Mouse (Mus musculus): ENCODE results near the gene Rhou. TPM values are rescaled to one million over a fixed set of nuclear protein-coding genes. Genes with fewer than 3 reads are reported as not detected.

The Rhou gene
- polyA plus RNA-seq, 1 experiment from 2014 or later = 7.3 TPM

DNA sequence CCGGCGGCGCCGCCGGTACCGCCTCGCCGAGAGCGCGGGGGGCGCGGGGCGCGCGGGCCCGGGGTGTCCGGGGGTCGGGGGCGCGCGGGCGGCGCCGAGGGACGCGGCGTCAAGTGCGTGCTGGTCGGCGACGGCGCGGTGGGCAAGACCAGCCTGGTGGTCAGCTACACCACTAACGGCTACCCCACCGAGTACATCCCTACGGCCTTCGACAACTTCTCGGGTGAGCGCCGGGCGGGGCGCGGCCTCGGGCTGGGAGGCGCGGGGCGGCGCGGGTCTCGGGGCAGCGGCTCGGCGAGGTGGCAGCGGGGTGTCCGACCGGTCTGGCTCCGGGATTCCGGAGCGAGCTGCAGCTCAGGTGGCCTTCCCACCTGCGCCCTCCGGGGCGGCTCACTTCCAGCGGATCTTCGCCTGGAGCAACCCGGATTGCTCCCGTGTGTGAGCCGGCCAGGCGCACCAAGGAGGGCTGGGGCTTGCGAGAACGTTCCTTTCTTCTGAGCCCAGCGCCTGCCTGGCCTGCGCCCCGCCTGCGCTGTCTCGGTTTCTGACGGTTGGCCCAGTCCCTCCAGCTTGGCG lies 353 bp downstream of the Rhou start:
- Histone ChIP-seq H3K4me1 (replicated peaks; ENCODE audit: control insufficient read depth, insufficient read depth) (no peaks in the 10 kb centered on the region), H3K9ac (ENCODE audit: low read length) (peak overlapping the region; percentile 91), H3K27me3 (ENCODE audit: control insufficient read depth, insufficient read depth, low read length) (no peaks in the 10 kb centered on the region), H3K9me3 (ENCODE audit: control insufficient read depth, low read length) (no peaks in the 10 kb centered on the region), H3K36me3 (ENCODE audit: control insufficient read depth, insufficient read depth, low read length) (no peaks in the 10 kb centered on the region), H3K27ac (replicated peaks) (peak overlapping the region; percentile 93), H3K4me3 (ENCODE audit: low read depth, low read length) (peak overlapping the region; percentile 72), H3K4me2 (replicated peaks; ENCODE audit: low read depth) (peak overlapping the region; percentile 71)
- WGBS = 1% methylated on average over 44 of the region's 77 CpGs
- DNase-seq (ENCODE audit: low spot score) (peak; percentile 69), ATAC-seq (ENCODE audit: low FRiP score, low TSS enrichment) (peak; percentile 69)
- TF ChIP-seq EP300 (optimal IDR thresholded peaks at IDR 0.05) (no peak), CTCF (IDR thresholded peaks at IDR 0.05; ENCODE audit: low read depth) (no peak)

DNA sequence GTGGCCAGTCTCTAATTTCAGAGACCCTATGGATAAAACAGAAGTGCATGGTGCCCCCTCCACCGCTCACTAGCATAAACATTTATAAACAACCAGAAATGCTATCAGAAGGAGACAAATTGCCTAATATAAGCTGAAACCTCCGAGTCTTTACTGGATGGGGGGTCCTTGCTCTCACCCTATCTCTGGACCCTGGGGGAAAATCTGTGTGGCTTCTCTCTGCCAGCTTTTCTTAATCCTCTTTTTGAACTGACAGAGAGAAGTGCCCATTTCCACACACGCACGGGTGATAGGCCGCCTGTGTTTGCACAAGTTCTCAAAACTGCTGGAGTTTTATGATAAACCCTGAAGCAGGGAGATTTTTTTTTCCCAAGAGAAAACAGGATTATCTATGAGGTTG lies 1.0 kb downstream of the Rhou start:
- no peaks in the 10 kb centered on the region for H3K27me3 ChIP-seq (ENCODE audit: control insufficient read depth, insufficient read depth, low read length)
- TF ChIP-seq CTCF (IDR thresholded peaks at IDR 0.05; ENCODE audit: low read depth) = no peak
- no peak for TF ChIP-seq EP300 (optimal IDR thresholded peaks at IDR 0.05)
- WGBS = 19% methylated on average over 5 of the region's 5 CpGs
- no peak for ATAC-seq (ENCODE audit: low FRiP score, low TSS enrichment)
- H3K4me2 ChIP-seq (replicated peaks; ENCODE audit: low read depth) = peak overlapping the region; percentile 71
- peak overlapping the region; percentile 72 for H3K4me3 ChIP-seq (ENCODE audit: low read depth, low read length)
- H3K4me1 ChIP-seq (replicated peaks; ENCODE audit: control insufficient read depth, insufficient read depth) = no peaks in the 10 kb centered on the region
- peak overlapping the region; percentile 54; the same call in 1 of the 2 replicates for H3K9ac ChIP-seq (ENCODE audit: low read length)
- no peaks in the 10 kb centered on the region for H3K9me3 ChIP-seq (ENCODE audit: control insufficient read depth, low read length)
- DNase-seq (ENCODE audit: low spot score) = no peak
- H3K27ac ChIP-seq (replicated peaks) = no peak overlapping the region; the same call in 1 of the 2 replicates
- no peaks in the 10 kb centered on the region for H3K36me3 ChIP-seq (ENCODE audit: control insufficient read depth, insufficient read depth, low read length)

DNA sequence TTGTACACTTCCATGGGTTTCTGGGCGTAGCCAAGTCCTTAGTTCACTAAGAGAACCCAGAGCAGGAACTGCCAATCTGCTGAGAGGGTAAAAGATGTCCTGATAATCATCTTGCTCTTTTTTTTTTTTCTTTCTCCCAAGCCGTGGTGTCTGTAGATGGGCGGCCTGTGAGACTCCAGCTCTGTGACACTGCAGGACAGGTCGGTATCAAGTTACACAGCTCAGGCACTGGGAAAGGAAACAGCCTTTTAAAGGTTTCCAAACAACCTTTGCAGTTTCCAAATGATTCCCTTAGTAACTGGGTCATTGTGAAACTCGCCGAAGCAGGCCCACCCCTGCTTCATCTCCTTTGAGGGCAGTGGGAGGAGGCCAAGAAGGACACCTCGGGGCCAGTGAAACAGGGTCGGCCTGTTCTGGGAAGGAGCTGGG lies 1.6 kb downstream of the Rhou start:
- TF ChIP-seq EP300 (optimal IDR thresholded peaks at IDR 0.05) (no peak), CTCF (IDR thresholded peaks at IDR 0.05; ENCODE audit: low read depth) (no peak)
- ATAC-seq (ENCODE audit: low FRiP score, low TSS enrichment) = no peak
- peak overlapping the region; percentile 72; the same call in 1 of the 2 replicates for H3K4me3 ChIP-seq (ENCODE audit: low read depth, low read length)
- H3K4me2 ChIP-seq (replicated peaks; ENCODE audit: low read depth) = peak overlapping the region; percentile 71
- no peaks in the 10 kb centered on the region for H3K4me1 ChIP-seq (replicated peaks; ENCODE audit: control insufficient read depth, insufficient read depth)
- H3K27ac ChIP-seq (replicated peaks) = 0 out of 2 replicates have a peak overlapping the region, but pooled peaks have one; percentile 13
- no peaks in the 10 kb centered on the region for H3K36me3 ChIP-seq (ENCODE audit: control insufficient read depth, insufficient read depth, low read length)
- WGBS = 21% methylated on average over 8 of the region's 8 CpGs
- H3K9me3 ChIP-seq (ENCODE audit: control insufficient read depth, low read length) = no peaks in the 10 kb centered on the region
- no peak overlapping the region; the same call in 1 of the 2 replicates for H3K9ac ChIP-seq (ENCODE audit: low read length)
- no peaks in the 10 kb centered on the region for H3K27me3 ChIP-seq (ENCODE audit: control insufficient read depth, insufficient read depth, low read length)
- DNase-seq (ENCODE audit: low spot score) = no peak

DNA sequence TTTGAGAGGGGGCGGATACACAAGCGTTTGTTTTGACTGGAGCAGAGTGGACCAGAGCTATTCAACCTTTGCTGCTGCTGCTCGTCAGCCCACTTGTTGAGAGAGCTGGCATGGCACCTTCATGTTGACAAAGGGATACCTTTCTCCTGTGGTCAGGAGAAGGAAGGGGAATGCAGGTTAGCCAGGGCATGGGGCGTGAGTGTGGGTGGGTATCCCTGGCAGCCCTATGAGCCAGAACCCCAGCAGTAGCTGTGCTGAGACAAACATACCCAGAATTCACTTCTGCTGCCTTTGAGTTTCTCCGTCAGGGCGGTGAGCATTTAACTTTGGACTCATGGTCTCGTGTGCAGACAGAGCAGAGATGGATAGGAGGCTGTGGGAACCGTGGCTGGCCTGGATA lies 4.1 kb downstream of the Rhou start:
- no peaks in the 10 kb centered on the region for H3K27me3 ChIP-seq (ENCODE audit: control insufficient read depth, insufficient read depth, low read length)
- no peak overlapping the region for H3K4me2 ChIP-seq (replicated peaks; ENCODE audit: low read depth)
- H3K4me3 ChIP-seq (ENCODE audit: low read depth, low read length) = no peak overlapping the region
- no peaks in the 10 kb centered on the region for H3K9me3 ChIP-seq (ENCODE audit: control insufficient read depth, low read length)
- H3K9ac ChIP-seq (ENCODE audit: low read length) = no peak overlapping the region
- no peak for TF ChIP-seq CTCF (IDR thresholded peaks at IDR 0.05; ENCODE audit: low read depth)
- no peak for TF ChIP-seq EP300 (optimal IDR thresholded peaks at IDR 0.05)
- WGBS = 84% methylated on average over 8 of the region's 8 CpGs
- H3K36me3 ChIP-seq (ENCODE audit: control insufficient read depth, insufficient read depth, low read length) = no peaks in the 10 kb centered on the region
- ATAC-seq (ENCODE audit: low FRiP score, low TSS enrichment) = no peak
- DNase-seq (ENCODE audit: low spot score) = no peak
- H3K27ac ChIP-seq (replicated peaks) = no peak overlapping the region
- H3K4me1 ChIP-seq (replicated peaks; ENCODE audit: control insufficient read depth, insufficient read depth) = no peaks in the 10 kb centered on the region

DNA sequence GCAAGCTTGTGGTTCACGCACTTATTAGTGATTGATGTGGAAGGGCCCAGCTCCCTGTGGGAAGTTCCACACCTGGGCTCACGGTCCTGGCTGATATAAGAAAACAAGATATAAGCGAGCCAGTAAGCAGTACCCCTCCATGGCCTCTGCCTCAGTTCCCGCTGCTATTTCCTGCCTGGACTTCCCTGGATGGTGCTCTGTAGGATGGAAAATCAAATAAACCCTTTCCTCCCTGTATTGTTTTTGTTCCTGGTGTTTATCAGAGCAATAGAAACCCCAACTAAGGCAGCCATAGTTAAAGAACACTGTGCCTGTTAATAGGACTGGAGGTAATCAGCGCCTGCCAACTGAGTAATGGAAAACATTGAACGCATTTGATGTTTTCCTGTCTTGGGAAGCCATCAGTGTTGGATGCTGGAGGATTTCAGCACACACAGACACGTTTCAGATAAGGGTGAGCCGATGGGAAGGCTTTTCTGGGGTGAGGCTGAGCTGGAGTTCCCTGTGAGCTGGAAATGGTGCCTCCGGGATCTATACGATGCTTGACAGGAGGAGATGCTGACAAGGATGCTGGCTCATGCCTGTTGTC lies 5.8 kb downstream of the Rhou start:
- Histone ChIP-seq H3K9me3 (ENCODE audit: control insufficient read depth, low read length) (no peaks in the 10 kb centered on the region), H3K4me3 (ENCODE audit: low read depth, low read length) (no peak overlapping the region), H3K36me3 (ENCODE audit: control insufficient read depth, insufficient read depth, low read length) (no peaks in the 10 kb centered on the region), H3K27me3 (ENCODE audit: control insufficient read depth, insufficient read depth, low read length) (no peaks in the 10 kb centered on the region), H3K4me2 (replicated peaks; ENCODE audit: low read depth) (no peak overlapping the region), H3K27ac (replicated peaks) (no peak overlapping the region), H3K4me1 (replicated peaks; ENCODE audit: control insufficient read depth, insufficient read depth) (no peaks in the 10 kb centered on the region), H3K9ac (ENCODE audit: low read length) (no peak overlapping the region)
- 80% methylated on average over 10 of the region's 10 CpGs for WGBS
- no peak for TF ChIP-seq CTCF (IDR thresholded peaks at IDR 0.05; ENCODE audit: low read depth)
- TF ChIP-seq EP300 (optimal IDR thresholded peaks at IDR 0.05) = no peak
- ATAC-seq (ENCODE audit: low FRiP score, low TSS enrichment) (no peak), DNase-seq (ENCODE audit: low spot score) (no peak)

DNA sequence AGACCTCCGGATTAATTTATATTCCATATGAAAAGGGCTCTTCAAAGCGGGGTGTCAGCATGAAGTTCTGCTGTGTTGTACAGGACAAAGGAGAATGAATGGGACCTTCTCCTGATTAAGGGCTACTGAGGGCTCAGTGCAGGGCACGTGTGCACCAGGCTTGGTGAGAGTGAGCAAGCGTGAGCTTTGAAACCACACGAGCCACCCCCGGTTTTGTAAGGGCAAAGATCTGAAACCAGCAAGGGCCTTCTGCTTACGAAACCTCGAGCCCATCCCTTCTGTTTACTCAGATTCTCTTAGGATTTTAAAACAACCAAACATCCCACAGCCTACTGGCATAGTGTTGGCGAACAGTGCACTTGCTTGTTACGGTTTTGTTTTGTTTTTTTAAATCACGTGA lies 7.8 kb downstream of the Rhou start:
- Histone ChIP-seq H3K36me3 (ENCODE audit: control insufficient read depth, insufficient read depth, low read length) (no peaks in the 10 kb centered on the region), H3K4me1 (replicated peaks; ENCODE audit: control insufficient read depth, insufficient read depth) (no peaks in the 10 kb centered on the region), H3K4me2 (replicated peaks; ENCODE audit: low read depth) (no peak overlapping the region), H3K27me3 (ENCODE audit: control insufficient read depth, insufficient read depth, low read length) (no peaks in the 10 kb centered on the region), H3K9me3 (ENCODE audit: control insufficient read depth, low read length) (no peaks in the 10 kb centered on the region), H3K27ac (replicated peaks) (no peak overlapping the region), H3K9ac (ENCODE audit: low read length) (no peak overlapping the region), H3K4me3 (ENCODE audit: low read depth, low read length) (no peak overlapping the region)
- DNase-seq (ENCODE audit: low spot score) (no peak), ATAC-seq (ENCODE audit: low FRiP score, low TSS enrichment) (no peak)
- no peak for TF ChIP-seq CTCF (IDR thresholded peaks at IDR 0.05; ENCODE audit: low read depth)
- TF ChIP-seq EP300 (optimal IDR thresholded peaks at IDR 0.05) = no peak
- WGBS = 84% methylated on average over 11 of the region's 11 CpGs

All from stomach, postnatal 0 days (tissue).